Mouse (Mus musculus): Measurements from ENCODE around the gene Ephb2. TPM values are rescaled to one million over a fixed set of nuclear protein-coding genes. Genes with fewer than 3 reads are reported as not detected.

The Ephb2 gene
- polyA plus RNA-seq, 1 experiment from 2014 or later = 4.6 TPM

- Histone ChIP-seq H3K9ac (ENCODE audit: low read depth, low read length) (no peak overlapping the region), H3K36me3 (ENCODE audit: insufficient read depth, low read length) (0 out of 2 replicates have a peak, but pooled peaks cover 3% of the 10 kb centered on the region), H3K4me1 (replicated peaks; ENCODE audit: insufficient read depth, low read length) (no peaks in the 10 kb centered on the region), H3K9me3 (replicated peaks; ENCODE audit: low read length) (no peaks in the 10 kb centered on the region), H3K4me3 (replicated peaks; ENCODE audit: low read depth, low read length) (no peak overlapping the region), H3K27ac (no peak overlapping the region), H3K27me3 (ENCODE audit: insufficient read depth, low read length) (no peaks in the 10 kb centered on the region), H3K4me2 (ENCODE audit: low read length) (no peak overlapping the region)
- TF ChIP-seq CTCF (IDR thresholded peaks at IDR 0.05; ENCODE audit: low read depth) = no peak
- 87% methylated on average over 9 of the region's 9 CpGs for WGBS
- DNase-seq (ENCODE audit: low spot score) (no peak), ATAC-seq (replicated peaks; ENCODE audit: low FRiP score, low read depth) (no peak)
Observed at GRCm38 (mm10) chr4:136675439-136675838, 160.3 kb downstream of the Ephb2 start.

GRCm38 (mm10) chr4:136672335-136673090 is 163.3 kb downstream of the Ephb2 start:
- Histone ChIP-seq H3K4me1 (replicated peaks; ENCODE audit: insufficient read depth, low read length) (no peaks in the 10 kb centered on the region), H3K9me3 (replicated peaks; ENCODE audit: low read length) (no peaks in the 10 kb centered on the region), H3K4me3 (replicated peaks; ENCODE audit: low read depth, low read length) (no peak overlapping the region), H3K36me3 (ENCODE audit: insufficient read depth, low read length) (0 out of 2 replicates have a peak, but pooled peaks cover 3% of the 10 kb centered on the region), H3K4me2 (ENCODE audit: low read length) (no peak overlapping the region), H3K27ac (no peak overlapping the region), H3K9ac (ENCODE audit: low read depth, low read length) (no peak overlapping the region), H3K27me3 (ENCODE audit: insufficient read depth, low read length) (no peaks in the 10 kb centered on the region)
- no peak for TF ChIP-seq CTCF (IDR thresholded peaks at IDR 0.05; ENCODE audit: low read depth)
- ATAC-seq (replicated peaks; ENCODE audit: low FRiP score, low read depth) (no peak), DNase-seq (ENCODE audit: low spot score) (no peak)
- 89% methylated on average over 19 of the region's 19 CpGs for WGBS

GRCm38 (mm10) chr4:136667757-136668156 is 168.0 kb downstream of the Ephb2 start:
- H3K4me3 ChIP-seq (replicated peaks; ENCODE audit: low read depth, low read length) = no peak overlapping the region
- WGBS = 67% methylated on average over 10 of the region's 10 CpGs
- ATAC-seq (replicated peaks; ENCODE audit: low FRiP score, low read depth) = no peak

GRCm38 (mm10) chr4:136666002-136666401 is 169.8 kb downstream of the Ephb2 start:
- H3K36me3 ChIP-seq (ENCODE audit: insufficient read depth, low read length) = 0 out of 2 replicates have a peak, but pooled peaks cover 3% of the 10 kb centered on the region
- WGBS = 62% methylated on average over 4 of the region's 4 CpGs
- no peaks in the 10 kb centered on the region for H3K9me3 ChIP-seq (replicated peaks; ENCODE audit: low read length)
- no peak for DNase-seq (ENCODE audit: low spot score)
- no peak overlapping the region for H3K4me2 ChIP-seq (ENCODE audit: low read length)
- TF ChIP-seq CTCF (IDR thresholded peaks at IDR 0.05; ENCODE audit: low read depth) = peak; percentile 56
- H3K27me3 ChIP-seq (ENCODE audit: insufficient read depth, low read length) = no peaks in the 10 kb centered on the region
- no peak for ATAC-seq (replicated peaks; ENCODE audit: low FRiP score, low read depth)
- H3K9ac ChIP-seq (ENCODE audit: low read depth, low read length) = no peak overlapping the region
- no peaks in the 10 kb centered on the region for H3K4me1 ChIP-seq (replicated peaks; ENCODE audit: insufficient read depth, low read length)
- no peak overlapping the region for H3K27ac ChIP-seq
- no peak overlapping the region for H3K4me3 ChIP-seq (replicated peaks; ENCODE audit: low read depth, low read length)

More at GRCm38 (mm10) chr4:136667757-136668156, 168.0 kb downstream of the Ephb2 start:
- Histone ChIP-seq H3K27me3 (ENCODE audit: insufficient read depth, low read length) (no peaks in the 10 kb centered on the region), H3K36me3 (ENCODE audit: insufficient read depth, low read length) (0 out of 2 replicates have a peak, but pooled peaks cover 3% of the 10 kb centered on the region), H3K9ac (ENCODE audit: low read depth, low read length) (no peak overlapping the region), H3K27ac (no peak overlapping the region), H3K9me3 (replicated peaks; ENCODE audit: low read length) (no peaks in the 10 kb centered on the region), H3K4me1 (replicated peaks; ENCODE audit: insufficient read depth, low read length) (no peaks in the 10 kb centered on the region), H3K4me2 (ENCODE audit: low read length) (no peak overlapping the region)
- DNase-seq (ENCODE audit: low spot score) = no peak
- TF ChIP-seq CTCF (IDR thresholded peaks at IDR 0.05; ENCODE audit: low read depth) = peak; percentile 54

- Histone ChIP-seq H3K4me2 (ENCODE audit: low read length) (no peak overlapping the region), H3K27ac (no peak overlapping the region), H3K9me3 (replicated peaks; ENCODE audit: low read length) (no peaks in the 10 kb centered on the region), H3K4me1 (replicated peaks; ENCODE audit: insufficient read depth, low read length) (no peaks in the 10 kb centered on the region), H3K4me3 (replicated peaks; ENCODE audit: low read depth, low read length) (no peak overlapping the region), H3K27me3 (ENCODE audit: insufficient read depth, low read length) (no peaks in the 10 kb centered on the region), H3K36me3 (ENCODE audit: insufficient read depth, low read length) (0 out of 2 replicates have a peak, but pooled peaks cover 2% of the 10 kb centered on the region), H3K9ac (ENCODE audit: low read depth, low read length) (no peak overlapping the region)
- DNase-seq (ENCODE audit: low spot score) (no peak), ATAC-seq (replicated peaks; ENCODE audit: low FRiP score, low read depth) (no peak)
- no peak for TF ChIP-seq CTCF (IDR thresholded peaks at IDR 0.05; ENCODE audit: low read depth)
- 78% methylated on average over 9 of the region's 9 CpGs for WGBS
Observed at GRCm38 (mm10) chr4:136665068-136665467, 170.7 kb downstream of the Ephb2 start.

- H3K27me3 ChIP-seq (ENCODE audit: insufficient read depth, low read length) = no peaks in the 10 kb centered on the region
- no peaks in the 10 kb centered on the region for H3K9me3 ChIP-seq (replicated peaks; ENCODE audit: low read length)
- no peak for TF ChIP-seq CTCF (IDR thresholded peaks at IDR 0.05; ENCODE audit: low read depth)
- no peak overlapping the region for H3K27ac ChIP-seq
- no peaks in the 10 kb centered on the region for H3K36me3 ChIP-seq (ENCODE audit: insufficient read depth, low read length)
- no peak overlapping the region for H3K4me2 ChIP-seq (ENCODE audit: low read length)
- 79% methylated on average over 3 of the region's 3 CpGs for WGBS
- H3K9ac ChIP-seq (ENCODE audit: low read depth, low read length) = no peak overlapping the region
- H3K4me1 ChIP-seq (replicated peaks; ENCODE audit: insufficient read depth, low read length) = no peaks in the 10 kb centered on the region
- ATAC-seq (replicated peaks; ENCODE audit: low FRiP score, low read depth) (no peak), DNase-seq (ENCODE audit: low spot score) (no peak)
- no peak overlapping the region for H3K4me3 ChIP-seq (replicated peaks; ENCODE audit: low read depth, low read length)
Observed at GRCm38 (mm10) chr4:136657914-136658313, 177.9 kb downstream of the Ephb2 start.

All from kidney, postnatal 0 days (tissue).